Comparison of ENCODE assay signal across 8 mouse cellular contexts in genomic region chr11:94730261-94730660, GRCm38 (mm10). TPM values are rescaled to one million over a fixed set of nuclear protein-coding genes. Genes with fewer than 3 reads are reported as not detected.
DNase-seq lines count a peak whose midpoint lies in the region; ATAC-seq and TF ChIP-seq lines count a peak whose summit lies in the region.

No protein-coding gene starts in this region.

- TF ChIP-seq CTCF in ES-Bruce4 (IDR thresholded peaks at IDR 0.05; ENCODE audit: low read depth, low read length), result peak; percentile 25
- peak; percentile 58; the same call in 1 of the 2 replicates for TF ChIP-seq CTCF in small intestine, adult 2 months (IDR thresholded peaks at IDR 0.05; ENCODE audit: extremely low read depth, insufficient read length, insufficient replicate concordance, low read depth, low read length)

- TF ChIP-seq POLR2A in ES-Bruce4 (IDR thresholded peaks at IDR 0.05; ENCODE audit: insufficient read depth, low read length), result no peak
- TF ChIP-seq POLR2A in small intestine, adult 2 months (IDR thresholded peaks at IDR 0.05; ENCODE audit: low read depth, low read length), result no peak

- peaks cover 2% of the 10 kb centered on the region for H3K4me1 ChIP-seq in ES-Bruce4 (ENCODE audit: control insufficient read depth, insufficient read depth, low read length)
- no peaks in the 10 kb centered on the region; the same call in 1 of the 2 replicates for H3K4me1 ChIP-seq in small intestine, adult 2 months (ENCODE audit: control insufficient read depth, insufficient read depth, insufficient read length, low read length)

- no peak overlapping the region for H3K27ac ChIP-seq in ES-Bruce4 (ENCODE audit: insufficient read depth, low read length)
- H3K27ac ChIP-seq in small intestine, adult 2 months (ENCODE audit: insufficient read depth, low read depth, low read length), result no peak overlapping the region

- TF ChIP-seq EP300 in ES-Bruce4 (IDR thresholded peaks at IDR 0.05; ENCODE audit: insufficient read depth, low read depth, low read length), result no peak

- no peaks in the 10 kb centered on the region for H3K27me3 ChIP-seq in ES-Bruce4 (ENCODE audit: control insufficient read depth, insufficient read depth, low read length, poor library complexity, severe bottlenecking)
- H3K27me3 ChIP-seq in small intestine, adult 2 months (ENCODE audit: control insufficient read depth, insufficient read depth, low read length), result no peaks in the 10 kb centered on the region

- no peak for ATAC-seq in CD4-positive, CD25-positive, alpha-beta regulatory T cell, adult 4 months

- peak; percentile 74 for DNase-seq in CD4-positive, CD25-positive, alpha-beta regulatory T cell, adult 2 months (ENCODE audit: low read depth, low spot score)
- DNase-seq in c-Kit-positive CD71-negative TER-119-negative erythroid progenitor cells, embryonic 14.5 days (ENCODE audit: low read depth), result peak; percentile 60
- peak; percentile 10 to 92 for DNase-seq in frontal cortex, adult 2 months (ENCODE audit: extremely low spot score in 1 of 2, low spot score in 1 of 2)
- peak; percentile 80 for DNase-seq in layer of hippocampus, adult 11-12 months (ENCODE audit: low spot score)
- DNase-seq in lung, postnatal 14 days, result peak; percentile 81

- no peaks in the 10 kb centered on the region for H3K9me3 ChIP-seq in ES-Bruce4 (replicated peaks; ENCODE audit: control insufficient read depth, insufficient read depth, low read length, poor library complexity, severe bottlenecking)

- no peak overlapping the region for H3K9ac ChIP-seq in ES-Bruce4 (ENCODE audit: low read depth, poor library complexity, severe bottlenecking)

- no peaks in the 10 kb centered on the region for H3K36me3 ChIP-seq in ES-Bruce4 (ENCODE audit: control insufficient read depth, insufficient read depth, low read length, poor library complexity, severe bottlenecking)
- H3K36me3 ChIP-seq in small intestine, adult 2 months (ENCODE audit: control insufficient read depth, insufficient read depth, low read length), result no peaks in the 10 kb centered on the region

- no peak overlapping the region for H3K4me3 ChIP-seq in ES-Bruce4 (ENCODE audit: low read depth, low read length)
- H3K4me3 ChIP-seq in small intestine, adult 2 months (ENCODE audit: low read depth, low read length), result no peak overlapping the region

- WGBS in small intestine, adult 2 months, result 18% methylated on average over 5 of the region's 5 CpGs

RNA-seq across cellular contexts. Expression of gene Cdc34b, which starts 11.3 kb away (rescaled TPM):
- not detected for polyA plus RNA-seq in CD4-positive, CD25-positive, alpha-beta regulatory T cell, adult 4 months (2017; shearing (Covaris generic))
- polyA plus RNA-seq in ES-Bruce4 (2011; ENCODE audit: insufficient read depth, insufficient read length, low read depth, missing spikeins), result 0.55 TPM in 1 of 2 replicates, not detected in the other
- polyA plus RNA-seq in frontal cortex, adult 2 months (2012; rRNA removed), result 0.13 and 0.26 TPM in 2 replicates
- polyA plus RNA-seq in small intestine, adult 2 months (2012; rRNA removed), result 0.13 TPM in 1 of 2 replicates, not detected in the other

RNA-seq across cellular contexts. Expression of gene Gm11541, which starts 26.0 kb away (rescaled TPM):
- polyA plus RNA-seq in CD4-positive, CD25-positive, alpha-beta regulatory T cell, adult 4 months (2017; shearing (Covaris generic)), result not detected
- polyA plus RNA-seq in ES-Bruce4 (2011; ENCODE audit: insufficient read depth, insufficient read length, low read depth, missing spikeins), result not detected in 2 replicates
- polyA plus RNA-seq in frontal cortex, adult 2 months (2012; rRNA removed), result not detected in 2 replicates
- polyA plus RNA-seq in small intestine, adult 2 months (2012; rRNA removed), result not detected in 2 replicates

RNA-seq across cellular contexts. Expression of gene Tmem92, which starts 52.2 kb away (rescaled TPM):
- polyA plus RNA-seq in CD4-positive, CD25-positive, alpha-beta regulatory T cell, adult 4 months (2017; shearing (Covaris generic)), result not detected
- polyA plus RNA-seq in ES-Bruce4 (2011; ENCODE audit: insufficient read depth, insufficient read length, low read depth, missing spikeins), result 0.30 TPM in 1 of 2 replicates, not detected in the other
- 0.04 TPM in 1 of 2 replicates, not detected in the other for polyA plus RNA-seq in frontal cortex, adult 2 months (2012; rRNA removed)
- 0.10 TPM in 1 of 2 replicates, not detected in the other for polyA plus RNA-seq in small intestine, adult 2 months (2012; rRNA removed)

RNA-seq across cellular contexts. Expression of gene Xylt2, which starts 52.9 kb away (rescaled TPM):
- 1 to 10 TPM; 5.4 to 7.0 TPM for polyA plus RNA-seq in CD4-positive, CD25-positive, alpha-beta regulatory T cell, adult 4 months (2017; shearing (Covaris generic))
- 16.8 and 20.1 TPM in 2 replicates for polyA plus RNA-seq in ES-Bruce4 (2011; ENCODE audit: insufficient read depth, insufficient read length, low read depth, missing spikeins)
- polyA plus RNA-seq in frontal cortex, adult 2 months (2012; rRNA removed), result 26.6 and 27.0 TPM in 2 replicates
- polyA plus RNA-seq in small intestine, adult 2 months (2012; rRNA removed), result 12.2 and 27.0 TPM in 2 replicates
